Mouse (Mus musculus) limb, embryonic 10.5 days (tissue): ENCODE results near the gene Nfkb2. TPM values are rescaled to one million over a fixed set of nuclear protein-coding genes. Genes with fewer than 3 reads are reported as not detected.

Experiments used
- DNase-seq: peaks from one replicate; pipeline ENCODE4 v3.0.0-alpha.2; 2017; ENCODE audit warnings: low spot score
- H3K27ac ChIP-seq: fragments of 300-500 bp; sonication (generic); 2 replicates; pipeline ENCODE4 v1.5.1; 2016; ENCODE audit warnings: mild to moderate bottlenecking
- H3K27me3 ChIP-seq: fragments of 300-500 bp; sonication (generic); 2 replicates; pipeline ENCODE4 v1.6.1; 2016; ENCODE audit warnings: low read depth, mild to moderate bottlenecking; ENCODE audit not compliant: poor library complexity, severe bottlenecking
- H3K36me3 ChIP-seq: fragments of 300-500 bp; sonication (generic); 2 replicates; pipeline ENCODE4 v1.6.1; 2016; ENCODE audit warnings: mild to moderate bottlenecking, moderate library complexity
- H3K4me1 ChIP-seq: fragments of 300-500 bp; sonication (generic); 2 replicates; pipeline ENCODE4 v1.6.1; 2016
- H3K4me3 ChIP-seq: fragments of 300-500 bp; sonication (generic); 2 replicates; pipeline ENCODE4 v1.5.1; 2016; ENCODE audit warnings: mild to moderate bottlenecking, moderate library complexity
- H3K9me3 ChIP-seq: fragments of 300-500 bp; sonication (generic); replicated peaks from 2 replicates; pipeline ENCODE4 v1.6.1; 2016; ENCODE audit warnings: mild to moderate bottlenecking
- WGBS: fragments of 180-500 bp; shearing (Covaris S2); methylation state at CpG from one replicate; pipeline ENCODE4 v1.1.7; 2016; 5-methylcytosine and 5-hydroxymethylcytosine counted together
- polyA plus RNA-seq: library from polyadenylated mRNA; unstranded; fragments of >200 nt; fragmentation: Nextera tagmentation; extraction: Ambion mirVana; gene quantifications from 2 replicates; pipeline ENCODE4 v1.2.1, GENCODE M21; 2016

The Nfkb2 gene
- polyA plus RNA-seq = 4.5 and 5.8 TPM in 2 replicates

DNA sequence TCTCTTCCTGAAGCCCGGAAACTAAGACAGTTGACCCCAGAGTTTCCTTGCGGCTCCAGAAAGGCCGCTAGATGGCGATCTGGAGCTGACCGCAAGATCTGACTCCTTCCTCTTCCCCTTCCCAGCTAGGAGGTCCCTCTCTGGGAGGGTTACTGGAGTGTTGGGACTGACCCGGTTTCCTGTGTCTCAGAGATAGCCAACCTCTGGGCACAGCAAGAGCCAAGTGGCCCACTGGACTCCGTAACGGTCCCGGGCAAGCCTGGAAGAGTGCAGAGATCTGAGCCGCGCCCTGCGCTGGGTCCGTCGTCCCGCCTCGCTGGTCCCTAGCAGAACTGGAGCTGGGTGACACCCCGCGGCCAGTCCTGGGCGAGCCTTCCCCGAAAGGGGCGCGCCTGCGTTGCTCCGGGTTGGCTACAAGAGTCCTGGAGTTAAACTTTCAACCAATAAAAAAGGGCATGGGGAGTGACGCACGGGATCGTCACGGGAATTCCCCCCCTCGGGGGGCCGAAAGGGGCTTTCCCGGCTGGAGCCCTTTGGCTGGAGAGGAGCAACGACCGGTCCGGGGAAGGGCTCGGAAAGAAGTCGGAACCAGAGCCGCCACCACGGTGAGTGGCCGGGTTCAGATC lies at the start of gene Nfkb2:
Nfkb2 (plus strand) TSS at position 105 of the 626 bp plus-strand sequence.
- H3K27ac ChIP-seq = peak within 1 kb of the TSS; percentile 78
- H3K4me3 ChIP-seq = peak within 1 kb of the TSS; percentile 69
- WGBS = under 1% methylated on average over 39 of the region's 39 CpGs
- 0 out of 2 replicates have a peak, but pooled peaks cover 4% of the 10 kb centered on the region for H3K36me3 ChIP-seq
- no peaks in the 10 kb centered on the region for H3K9me3 ChIP-seq
- peak; percentile 90 for DNase-seq
- peaks cover 35% of the 10 kb centered on the region for H3K27me3 ChIP-seq
- peaks cover 37% of the 10 kb centered on the region for H3K4me1 ChIP-seq

DNA sequence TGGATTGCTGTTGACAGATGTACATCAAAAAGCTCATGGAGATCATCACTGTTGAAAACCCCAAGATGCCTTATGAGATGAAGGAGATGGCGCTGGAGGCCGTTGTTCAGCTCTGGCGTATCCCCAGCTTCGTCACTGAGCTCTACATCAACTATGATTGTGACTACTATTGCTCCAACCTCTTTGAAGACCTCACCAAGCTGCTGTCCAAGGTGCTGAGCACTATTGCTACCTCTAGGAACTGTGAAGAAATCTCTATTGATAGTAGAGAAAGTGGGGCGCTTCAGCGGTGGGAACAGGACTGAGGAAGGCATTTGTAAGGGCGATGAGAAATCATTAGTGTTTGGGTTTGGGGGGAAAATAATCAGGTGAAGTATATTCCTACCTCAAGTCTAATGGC lies 39.4 kb upstream of the Nfkb2 start:
- whole genome bisulfite sequencing = 92% methylated on average over 7 of the region's 7 CpGs
- Histone ChIP-seq H3K27me3 (no peaks in the 10 kb centered on the region), H3K4me3 (no peak overlapping the region), H3K4me1 (no peaks in the 10 kb centered on the region), H3K36me3 (peaks cover 100% of the 10 kb centered on the region), H3K27ac (no peak overlapping the region), H3K9me3 (no peaks in the 10 kb centered on the region)
- no peak for DNase-seq

DNA sequence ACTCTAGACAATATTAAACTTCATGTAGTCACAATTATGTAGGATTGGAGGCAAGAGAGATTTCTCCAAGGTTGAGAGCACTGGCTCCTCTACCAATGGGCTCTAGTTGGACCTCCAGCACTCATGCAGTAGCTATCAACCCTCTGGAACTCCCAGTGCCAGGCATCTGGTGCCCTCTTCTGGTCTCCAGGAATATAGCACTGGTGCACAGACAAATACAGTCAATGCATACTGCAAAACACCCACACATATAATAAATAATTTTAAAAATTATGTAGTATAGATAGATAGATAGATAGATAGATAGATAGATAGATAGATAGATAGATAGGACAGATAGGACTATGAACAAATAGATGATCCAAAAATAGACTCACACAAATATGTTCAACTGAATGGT lies 28.8 kb upstream of the Nfkb2 start:
- Histone ChIP-seq H3K27ac (no peak overlapping the region), H3K4me1 (no peaks in the 10 kb centered on the region), H3K9me3 (no peaks in the 10 kb centered on the region), H3K27me3 (no peaks in the 10 kb centered on the region), H3K36me3 (peaks cover 66% of the 10 kb centered on the region), H3K4me3 (no peak overlapping the region)
- no peak for DNase-seq

DNA sequence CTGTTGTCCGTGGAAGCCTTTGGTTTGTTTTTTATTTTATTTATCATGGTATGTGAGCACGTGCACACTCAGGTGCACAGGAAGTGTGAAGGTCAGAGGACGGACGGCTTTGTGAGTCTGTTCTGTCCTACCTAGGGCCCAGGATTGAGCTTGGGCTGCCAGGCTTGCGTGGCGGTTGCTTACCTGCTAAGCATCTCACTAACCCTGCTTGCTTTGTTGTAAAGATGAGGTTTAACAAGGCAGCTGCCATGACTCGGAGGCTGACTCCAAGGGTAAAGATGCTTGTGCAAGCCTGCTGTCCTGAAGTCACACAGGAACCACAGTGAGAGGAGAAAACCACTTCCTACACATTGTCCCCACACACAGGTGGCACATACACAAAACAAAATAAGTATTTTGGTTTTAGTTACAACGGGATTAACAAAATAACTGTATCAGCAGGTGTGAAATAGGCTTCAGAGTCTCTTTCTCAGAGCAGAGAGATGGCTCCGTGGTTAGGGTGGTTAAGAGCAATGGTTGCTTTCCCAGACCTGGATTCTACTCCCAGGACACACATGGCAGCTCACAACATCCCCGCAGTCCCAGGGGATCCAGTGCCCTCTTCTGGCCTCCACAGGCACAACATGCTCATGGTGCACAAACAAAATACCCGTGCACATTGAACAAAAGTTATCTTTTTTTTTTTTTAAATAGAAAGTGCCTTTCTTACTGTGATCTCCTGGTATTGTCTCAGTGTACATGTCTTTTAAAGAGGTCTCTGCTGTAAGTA lies 21.9 kb upstream of the Nfkb2 start:
- no peaks in the 10 kb centered on the region for H3K9me3 ChIP-seq
- H3K4me1 ChIP-seq = no peaks in the 10 kb centered on the region
- no peak for DNase-seq
- peaks cover 81% of the 10 kb centered on the region for H3K36me3 ChIP-seq
- H3K4me3 ChIP-seq = no peak overlapping the region
- H3K27me3 ChIP-seq = no peaks in the 10 kb centered on the region
- no peak overlapping the region for H3K27ac ChIP-seq
- 95% methylated on average over 11 of the region's 11 CpGs for WGBS

DNA sequence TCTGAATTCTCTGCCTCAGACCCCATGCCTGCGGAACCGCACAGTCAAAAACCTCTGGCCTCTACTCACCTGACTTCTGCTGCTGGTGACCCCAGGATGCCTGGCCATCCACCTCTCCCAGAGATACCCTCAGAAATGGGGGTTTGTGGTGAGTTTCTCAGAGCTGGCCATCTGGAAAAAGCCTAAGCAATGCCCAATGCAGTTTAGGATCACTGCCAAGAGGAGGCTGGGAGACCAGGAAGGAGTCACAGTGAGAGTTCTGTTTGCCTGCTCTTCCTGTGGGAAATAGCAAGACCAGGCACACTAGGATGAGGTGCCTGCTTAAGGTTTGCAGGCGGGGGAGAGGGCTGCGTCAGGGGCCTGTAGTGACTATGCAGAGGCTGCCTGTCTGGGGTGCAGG lies 19.4 kb upstream of the Nfkb2 start:
- no peaks in the 10 kb centered on the region for H3K27me3 ChIP-seq
- DNase-seq = no peak
- no peak overlapping the region for H3K4me3 ChIP-seq
- H3K4me1 ChIP-seq = no peaks in the 10 kb centered on the region
- no peaks in the 10 kb centered on the region for H3K9me3 ChIP-seq
- WGBS = 94% methylated on average over 4 of the region's 4 CpGs
- H3K36me3 ChIP-seq = peaks cover 70% of the 10 kb centered on the region
- H3K27ac ChIP-seq = no peak overlapping the region

DNA sequence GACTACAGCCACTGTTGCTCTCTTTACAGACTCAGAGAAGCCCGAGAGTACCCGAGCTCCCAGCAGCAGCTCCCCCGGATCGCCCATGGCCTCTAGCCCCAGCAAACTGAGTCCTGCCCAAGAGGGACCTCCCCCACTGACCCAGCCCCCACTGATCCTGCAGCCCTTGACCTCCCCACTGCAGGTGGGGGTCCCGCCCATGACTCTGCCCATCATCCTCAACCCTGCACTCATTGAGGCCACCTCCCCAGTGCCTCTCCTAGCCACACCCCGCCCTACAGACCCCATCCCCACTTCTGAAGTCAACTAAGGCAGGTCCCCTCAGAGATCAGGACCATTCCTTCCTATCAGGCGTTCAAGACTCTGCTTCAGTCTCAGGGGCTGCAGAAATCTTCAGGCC lies 18.5 kb upstream of the Nfkb2 start:
- Histone ChIP-seq H3K27ac (no peak overlapping the region), H3K27me3 (no peaks in the 10 kb centered on the region), H3K4me3 (no peak overlapping the region), H3K9me3 (no peaks in the 10 kb centered on the region), H3K4me1 (no peaks in the 10 kb centered on the region), H3K36me3 (peaks cover 61% of the 10 kb centered on the region)
- 83% methylated on average over 7 of the region's 7 CpGs for WGBS
- DNase-seq = no peak

DNA sequence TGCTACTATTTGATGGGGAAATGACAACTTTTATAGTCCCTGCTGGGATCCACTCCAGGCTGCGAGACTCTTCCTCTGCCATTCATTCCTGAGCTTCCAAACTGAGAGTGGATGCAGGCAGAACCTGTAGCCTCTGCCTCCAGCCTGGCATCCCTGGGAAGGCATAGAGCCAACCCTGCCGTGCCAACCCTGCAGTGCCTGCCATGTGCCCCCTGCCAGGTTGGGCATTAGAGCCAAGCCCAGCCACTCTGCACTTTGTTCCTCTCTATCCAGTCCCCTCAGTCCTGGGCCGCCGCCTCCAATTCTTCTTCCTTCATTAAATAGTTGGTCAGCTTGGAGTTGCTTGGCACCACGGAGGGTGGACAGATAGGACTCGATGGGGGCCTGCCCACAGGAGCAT lies 18.1 kb upstream of the Nfkb2 start:
- H3K36me3 ChIP-seq = peaks cover 58% of the 10 kb centered on the region
- no peak for DNase-seq
- 92% methylated on average over 6 of the region's 6 CpGs for WGBS

DNA sequence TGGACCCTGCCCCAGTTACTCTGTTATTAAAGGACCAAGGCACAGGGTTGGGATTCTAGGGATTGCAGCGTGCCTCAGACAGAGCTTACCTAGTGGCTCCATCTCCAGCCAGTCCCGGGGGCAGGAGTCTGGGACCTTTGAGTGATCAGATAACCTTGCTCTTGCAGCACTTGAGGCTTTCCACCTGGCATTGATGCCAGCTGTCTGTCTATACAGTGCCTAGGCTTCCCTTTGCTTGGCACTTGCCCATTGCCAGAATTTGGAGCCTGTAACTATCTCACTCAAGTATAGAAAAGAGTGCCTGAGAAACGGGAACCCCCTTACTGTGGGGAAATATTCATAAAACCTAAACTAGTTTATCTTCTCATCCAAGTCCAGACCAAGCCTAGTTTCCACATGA lies 17.2 kb upstream of the Nfkb2 start:
- 95% methylated on average over 3 of the region's 3 CpGs for WGBS
- Histone ChIP-seq H3K4me1 (no peaks in the 10 kb centered on the region), H3K36me3 (peaks cover 50% of the 10 kb centered on the region), H3K27ac (no peak overlapping the region), H3K9me3 (no peaks in the 10 kb centered on the region), H3K27me3 (no peaks in the 10 kb centered on the region), H3K4me3 (no peak overlapping the region)
- no peak for DNase-seq

More for the DNA sequence above, 18.1 kb upstream of the Nfkb2 start:
- no peaks in the 10 kb centered on the region for H3K9me3 ChIP-seq
- no peaks in the 10 kb centered on the region for H3K4me1 ChIP-seq
- no peak overlapping the region for H3K4me3 ChIP-seq
- H3K27me3 ChIP-seq = no peaks in the 10 kb centered on the region
- no peak overlapping the region for H3K27ac ChIP-seq

DNA sequence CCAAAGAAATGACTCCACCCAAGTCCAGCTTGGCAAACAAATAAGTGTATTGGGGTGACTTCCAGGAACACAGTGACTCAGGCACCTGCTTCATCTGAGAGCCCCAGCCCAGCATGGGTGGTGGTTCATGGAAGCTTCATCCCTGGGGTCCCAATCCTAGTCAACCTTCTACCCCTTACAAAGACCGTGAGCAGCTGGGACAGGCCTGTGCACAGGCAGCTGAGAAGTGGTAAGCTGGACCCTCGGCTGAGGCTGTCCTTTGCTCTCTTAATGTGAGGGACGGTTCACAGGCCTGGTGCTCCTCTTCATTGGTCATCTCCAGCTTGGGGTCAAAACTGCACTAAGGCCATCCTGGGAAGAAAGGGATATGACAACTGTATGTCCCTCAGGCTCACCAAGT lies 16.6 kb upstream of the Nfkb2 start:
- 89% methylated on average over 3 of the region's 3 CpGs for WGBS
- no peak for DNase-seq
- Histone ChIP-seq H3K36me3 (peaks cover 43% of the 10 kb centered on the region), H3K9me3 (no peaks in the 10 kb centered on the region), H3K4me3 (no peak overlapping the region), H3K27me3 (no peaks in the 10 kb centered on the region), H3K4me1 (no peaks in the 10 kb centered on the region), H3K27ac (no peak overlapping the region)

DNA sequence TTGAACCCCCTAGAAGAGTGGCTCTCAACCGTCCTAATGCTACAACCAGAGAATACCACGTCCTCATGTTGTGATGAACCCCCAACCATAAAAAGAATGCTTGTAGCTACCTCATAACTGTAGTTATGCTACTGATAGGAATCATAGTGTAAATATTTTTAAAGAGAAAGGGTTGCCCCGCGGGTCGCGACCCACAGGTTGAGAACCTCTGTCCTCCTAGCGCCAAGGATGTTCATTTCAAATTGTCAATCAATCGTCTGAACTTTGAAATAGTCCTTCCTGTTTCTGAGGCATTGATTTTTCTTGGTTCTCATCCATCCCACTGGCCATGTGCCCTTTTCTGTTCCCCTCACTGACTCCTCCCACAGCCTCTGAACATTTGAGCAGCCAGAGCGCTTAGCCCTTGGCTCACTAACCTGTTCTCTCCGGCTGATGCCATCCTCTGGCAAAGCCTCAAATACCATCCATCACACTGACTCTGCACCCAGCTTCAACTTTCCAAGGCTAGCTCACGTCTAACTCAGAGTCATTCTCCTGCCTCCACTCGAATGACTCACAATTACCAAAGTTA lies 13.5 kb upstream of the Nfkb2 start:
- no peak for DNase-seq
- Histone ChIP-seq H3K36me3 (peaks cover 13% of the 10 kb centered on the region), H3K9me3 (no peaks in the 10 kb centered on the region), H3K27me3 (no peaks in the 10 kb centered on the region), H3K27ac (no peak overlapping the region), H3K4me1 (no peaks in the 10 kb centered on the region), H3K4me3 (no peak overlapping the region)
- WGBS = 68% methylated on average over 12 of the region's 12 CpGs

DNA sequence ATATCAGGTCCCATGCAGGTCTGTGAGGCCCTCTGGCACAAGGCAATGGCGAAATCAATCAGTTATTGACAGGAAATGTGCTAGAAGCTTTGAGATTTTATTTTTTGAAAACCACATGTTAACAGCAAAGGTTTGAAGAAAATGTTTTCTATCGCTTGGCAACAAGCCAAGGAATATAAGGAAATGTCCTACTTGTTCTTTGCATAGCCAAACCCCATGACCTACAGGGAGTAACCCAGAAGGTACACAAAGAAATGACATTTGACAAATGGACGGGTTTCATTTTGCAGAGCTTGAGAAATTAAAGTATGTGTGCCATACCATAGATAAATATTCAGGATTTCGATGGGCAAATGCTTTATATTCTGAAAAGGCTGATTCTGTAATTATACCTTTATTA lies 7.2 kb upstream of the Nfkb2 start:
- no peak for DNase-seq
- WGBS = 77% methylated on average over 4 of the region's 4 CpGs
- no peaks in the 10 kb centered on the region for H3K9me3 ChIP-seq

DNA sequence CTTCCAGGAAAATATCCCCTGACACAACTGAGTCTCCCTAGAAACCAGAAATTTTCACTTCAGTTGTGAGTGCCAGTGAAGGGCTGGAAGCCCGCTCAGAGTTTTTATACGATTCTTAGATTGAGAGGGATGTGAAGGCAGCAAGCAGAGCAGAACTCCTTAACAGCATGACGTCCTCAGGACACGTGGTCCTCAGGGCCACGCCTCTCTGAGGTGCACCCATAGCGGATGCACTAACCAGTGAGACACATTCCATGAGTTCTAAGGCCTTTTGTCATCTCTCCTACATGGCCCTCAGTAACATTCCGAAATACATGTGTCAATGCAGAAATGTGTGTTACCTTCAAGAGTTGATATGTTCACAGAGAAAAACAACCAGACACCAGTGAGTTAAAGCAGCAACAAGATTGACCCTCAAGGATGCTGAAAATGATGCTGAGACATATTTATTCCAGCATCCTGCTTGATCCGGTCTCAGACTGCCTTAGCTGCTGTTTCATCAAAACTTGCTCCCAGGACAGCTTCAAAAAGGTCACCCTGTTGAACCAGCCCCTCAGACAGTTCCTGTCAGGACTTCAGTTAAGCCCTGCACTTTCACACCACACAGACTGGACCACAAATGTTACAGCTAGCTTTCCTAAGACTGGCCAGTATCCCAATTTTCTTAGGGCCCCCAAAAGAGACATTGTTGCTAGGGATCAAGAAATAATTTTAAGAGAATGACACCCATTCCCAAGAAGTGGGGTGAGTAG lies 3.6 kb upstream of the Nfkb2 start:
- no peaks in the 10 kb centered on the region for H3K36me3 ChIP-seq
- no peaks in the 10 kb centered on the region for H3K27me3 ChIP-seq
- H3K9me3 ChIP-seq = no peaks in the 10 kb centered on the region
- no peak overlapping the region for H3K4me3 ChIP-seq
- DNase-seq = peak; percentile 25
- no peak overlapping the region for H3K27ac ChIP-seq
- 41% methylated on average over 8 of the region's 8 CpGs for WGBS
- peaks cover 17% of the 10 kb centered on the region for H3K4me1 ChIP-seq

More for the DNA sequence above, 7.2 kb upstream of the Nfkb2 start:
- no peaks in the 10 kb centered on the region for H3K36me3 ChIP-seq
- no peaks in the 10 kb centered on the region for H3K4me1 ChIP-seq
- no peaks in the 10 kb centered on the region for H3K27me3 ChIP-seq
- H3K4me3 ChIP-seq = no peak overlapping the region
- H3K27ac ChIP-seq = no peak overlapping the region

DNA sequence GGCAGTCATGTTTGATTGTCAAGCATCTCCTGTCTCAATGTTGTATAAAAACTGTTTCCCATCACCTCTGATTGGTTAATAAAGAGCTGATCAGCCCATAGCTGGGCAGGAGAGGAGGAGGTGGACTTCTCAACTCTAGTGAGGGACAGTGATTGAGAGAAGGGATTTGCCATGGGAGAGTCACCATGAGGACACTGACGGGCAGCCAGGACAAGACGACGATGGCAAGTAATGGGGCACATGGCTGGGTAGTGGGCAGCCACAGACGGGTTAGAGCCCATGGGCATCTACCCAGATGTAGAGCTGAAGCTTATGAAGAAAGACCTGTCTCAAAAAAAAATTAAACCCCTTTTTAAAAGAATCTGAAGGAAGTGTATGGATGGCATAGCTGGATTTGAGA lies 1.6 kb upstream of the Nfkb2 start:
- peaks cover 19% of the 10 kb centered on the region for H3K27me3 ChIP-seq
- H3K9me3 ChIP-seq = no peaks in the 10 kb centered on the region
- H3K4me1 ChIP-seq = peaks cover 28% of the 10 kb centered on the region
- WGBS = 93% methylated on average over 4 of the region's 4 CpGs
- no peak overlapping the region for H3K4me3 ChIP-seq
- no peak overlapping the region for H3K27ac ChIP-seq
- peak; percentile 5 for DNase-seq
- 0 out of 2 replicates have a peak, but pooled peaks cover 3% of the 10 kb centered on the region for H3K36me3 ChIP-seq
